Mouse (Mus musculus) gonadal fat pad, adult 2 months (tissue): ENCODE measurements around the gene Il18. TPM values are rescaled to one million over a fixed set of nuclear protein-coding genes. Genes with fewer than 3 reads are reported as not detected.
"Not testable (repeated sequence)": the region's sequence is repeated elsewhere in the genome, so short reads cannot be mapped to it uniquely, and the experiment has no call there.

Experiments
- DNase-seq: peaks from one replicate; pipeline ENCODE4 v3.0.0-alpha.2; 2012; ENCODE audit warnings: low read depth
- polyA plus RNA-seq: library from polyadenylated mRNA; depleted of rRNA; stranded (reverse); fragments of >200 nt; gene quantifications from 2 replicates; pipeline ENCODE4 v1.2.3, GENCODE M21; 2012; rRNA removed

Gene Il18
- polyA plus RNA-seq, 1 experiment = 2.7 TPM

GRCm38 (mm10) chr9:50603998-50604324 is 49.3 kb downstream of the Il18 start:
- no peak for DNase-seq

GRCm38 (mm10) chr9:50604338-50604737 is 49.7 kb downstream of the Il18 start:
- DNase-seq = no peak

GRCm38 (mm10) chr9:50612115-50612514 is 57.5 kb downstream of the Il18 start:
- DNase-seq = no peak

- DNase-seq = no peak
These were observed 61.5 kb downstream of the Il18 start for GRCm38 (mm10) chr9:50616161-50616560.

- DNase-seq = peak; percentile 31
These were observed 62.4 kb downstream of the Il18 start, which contains the start of the genes Pih1d2 and Nkapd1 for GRCm38 (mm10) chr9:50616766-50617603. Gene Pih1d2 (plus strand): TSS chr9:50617321. Gene Nkapd1 (minus strand): TSS chr9:50617464.

GRCm38 (mm10) chr9:50617794-50618330 is 63.2 kb downstream of the Il18 start:
- DNase-seq = no peak

GRCm38 (mm10) chr9:50630903-50631302 is 76.3 kb downstream of the Il18 start:
- DNase-seq = not testable (repeated sequence)

Other genes with a start within 250 kb of the Il18 start
- 274 and 285 TPM in 2 replicates for gene Rpl10-ps3, start 209.9 kb upstream of the Il18 start, polyA plus RNA-seq
- 33.1 and 40.7 TPM in 2 replicates for gene Plet1, start 60.3 kb upstream of the Il18 start, polyA plus RNA-seq
- gene Pts, start 26.1 kb upstream of the Il18 start, polyA plus RNA-seq = 50.6 and 51.6 TPM in 2 replicates
- gene Bco2, start 354 bp downstream of the Il18 start, polyA plus RNA-seq = 0.34 and 0.79 TPM in 2 replicates
- gene Tex12, start 6.5 kb downstream of the Il18 start, polyA plus RNA-seq = not detected in 2 replicates
- gene Sdhd, start 49.0 kb downstream of the Il18 start, polyA plus RNA-seq = 162 and 250 TPM in 2 replicates
- 246 and 300 TPM in 2 replicates for gene Timm8b, start 49.1 kb downstream of the Il18 start, polyA plus RNA-seq
- 3.5 and 5.2 TPM in 2 replicates for gene Pih1d2, start 62.5 kb downstream of the Il18 start, polyA plus RNA-seq
- 6.1 and 7.7 TPM in 2 replicates for gene Nkapd1, start 62.6 kb downstream of the Il18 start, polyA plus RNA-seq
- 46.0 and 58.7 TPM in 2 replicates for gene Dlat, start 105.0 kb downstream of the Il18 start, polyA plus RNA-seq
- gene Dixdc1, start 184.7 kb downstream of the Il18 start, polyA plus RNA-seq = 2.5 and 3.3 TPM in 2 replicates
- gene 2310030G06Rik, start 191.7 kb downstream of the Il18 start, polyA plus RNA-seq = 22.3 and 24.6 TPM in 2 replicates
- 157 and 293 TPM in 2 replicates for gene Cryab, start 196.5 kb downstream of the Il18 start, polyA plus RNA-seq
- 17.6 and 28.4 TPM in 2 replicates for gene Hspb2, start 197.5 kb downstream of the Il18 start, polyA plus RNA-seq
- gene Fdxacb1, start 213.4 kb downstream of the Il18 start, polyA plus RNA-seq = 6.3 TPM in 2 replicates
- gene Alg9, start 220.2 kb downstream of the Il18 start, polyA plus RNA-seq = 38.9 and 55.4 TPM in 2 replicates
- gene 1110032A03Rik, start 220.7 kb downstream of the Il18 start, polyA plus RNA-seq = 109 and 170 TPM in 2 replicates